Mouse (Mus musculus): ENCODE results near the gene Olfr1491. TPM values are rescaled to one million over a fixed set of nuclear protein-coding genes. Genes with fewer than 3 reads are reported as not detected.

The Olfr1491 gene
- total RNA-seq (2022), result not detected

DNA sequence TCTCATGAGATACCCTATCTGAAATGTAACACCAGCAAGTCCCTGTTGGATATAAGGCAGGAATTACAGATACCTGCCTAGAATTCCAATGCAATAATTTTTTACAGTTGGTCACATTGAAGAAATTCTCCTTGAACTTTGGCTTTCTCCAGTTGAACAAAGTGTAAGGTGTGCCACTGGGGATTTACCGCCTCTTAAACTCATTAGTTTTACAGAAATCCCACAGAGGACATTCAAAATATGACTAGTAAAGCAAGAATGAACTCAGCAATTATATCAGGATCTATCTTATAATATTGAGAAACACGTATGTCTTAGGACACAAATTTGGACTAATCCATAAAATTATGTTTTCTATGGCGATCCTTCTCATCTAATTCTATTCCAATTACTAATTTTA is at the start of gene Olfr1491:
TSS of gene Olfr1491 (plus strand) at position 301 of the 400 bp plus-strand sequence.
- no peak for DNase-seq (ENCODE audit: low spot score in 2 of 2)

DNA sequence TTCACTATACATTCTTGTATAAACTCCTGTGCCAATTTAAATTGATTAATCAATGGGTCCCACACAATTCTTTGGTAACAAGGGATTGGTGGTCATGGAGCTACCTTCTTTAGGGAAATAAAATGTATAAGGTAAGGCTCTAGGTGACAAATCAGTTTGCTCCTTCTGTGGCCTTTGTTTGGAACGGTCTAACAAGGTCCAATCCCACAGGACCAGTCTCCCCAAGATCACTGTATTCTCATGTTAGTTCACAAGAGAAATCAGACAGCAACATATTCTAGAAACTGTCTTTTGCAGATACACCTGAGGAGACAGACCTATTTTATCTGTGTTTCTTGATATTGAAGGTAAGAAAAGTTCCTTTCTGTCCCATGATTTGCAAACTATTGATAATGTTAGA is 46.3 kb upstream of the Olfr1491 start, which contains the start of gene Olfr1490:
TSS of gene Olfr1490 (plus strand) at position 301 of the 400 bp plus-strand sequence.
- DNase-seq (ENCODE audit: low spot score in 2 of 2), result no peak

DNA sequence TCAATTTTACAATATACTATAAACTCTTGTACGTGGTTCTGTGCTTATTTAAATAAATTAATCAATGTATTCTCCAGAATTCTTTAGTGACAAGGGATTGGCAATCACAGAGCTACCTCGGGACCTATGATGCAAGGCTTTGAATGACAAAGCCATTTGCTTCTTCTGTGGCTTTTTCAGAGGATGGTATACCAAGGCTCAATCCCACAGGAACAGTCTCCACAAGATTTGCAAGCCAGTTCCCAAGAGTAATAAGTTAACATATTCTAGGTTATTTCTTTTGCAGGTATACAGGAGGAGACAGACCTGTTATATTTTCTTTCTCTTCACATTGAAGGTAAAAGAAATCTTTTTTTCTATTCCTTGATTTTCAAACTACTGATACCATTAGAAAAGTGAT is 25.9 kb downstream of the Olfr1491 start, which contains the start of gene Olfr1493-ps1:
TSS of gene Olfr1493-ps1 (plus strand) at position 301 of the 400 bp plus-strand sequence.
- DNase-seq (ENCODE audit: low spot score in 2 of 2), result no peak

DNA sequence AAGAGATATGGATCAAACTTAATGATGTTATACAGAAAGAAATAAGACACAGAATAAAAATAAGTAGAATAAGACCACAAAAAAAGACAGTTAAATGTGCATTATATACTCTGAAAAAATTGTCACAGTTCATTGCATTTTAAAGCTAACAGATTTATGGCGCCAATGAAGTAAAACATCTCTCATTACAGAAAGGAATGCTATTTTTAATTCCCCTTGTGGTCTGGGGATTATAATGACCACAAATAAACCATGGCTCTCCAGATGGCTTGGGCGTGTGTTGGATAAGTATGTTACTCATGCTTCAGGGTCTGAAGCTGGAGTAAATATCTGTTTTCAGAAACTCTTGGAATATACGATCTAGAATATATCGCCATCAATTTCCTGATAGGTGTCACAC is 42.4 kb downstream of the Olfr1491 start, which contains the start of gene Olfr1494:
TSS of gene Olfr1494 (plus strand) at position 301 of the 400 bp plus-strand sequence.
- no peak for DNase-seq (ENCODE audit: low spot score in 2 of 2)

- no peak for DNase-seq (ENCODE audit: low spot score in 2 of 2)
Observed at GRCm38 (mm10) chr19:13749366-13749765, 52.3 kb downstream of the Olfr1491 start.

Other genes starting within 250 kb of the Olfr1491 start
- not detected for gene Olfr1472, start 241.2 kb upstream of the Olfr1491 start, total RNA-seq (2022)
- gene Olfr1474, start 227.7 kb upstream of the Olfr1491 start, total RNA-seq (2022), result not detected
- gene Olfr1475, start 217.1 kb upstream of the Olfr1491 start, total RNA-seq (2022), result not detected
- not detected for gene Olfr1477, start 196.7 kb upstream of the Olfr1491 start, total RNA-seq (2022)
- not detected for gene Olfr1480, start 169.4 kb upstream of the Olfr1491 start, total RNA-seq (2022)
- gene Olfr1484, start 113.8 kb upstream of the Olfr1491 start, total RNA-seq (2022), result not detected
- gene Olfr1487, start 79.9 kb upstream of the Olfr1491 start, total RNA-seq (2022), result not detected
- gene Olfr1489, start 65.6 kb upstream of the Olfr1491 start, total RNA-seq (2022), result not detected
- gene Olfr1490, start 46.2 kb upstream of the Olfr1491 start, total RNA-seq (2022), result not detected
- gene Olfr1493-ps1, start 26.0 kb downstream of the Olfr1491 start, total RNA-seq (2022), result not detected
- not detected for gene Olfr1494, start 42.5 kb downstream of the Olfr1491 start, total RNA-seq (2022)
- not detected for gene Olfr1495, start 67.3 kb downstream of the Olfr1491 start, total RNA-seq (2022)
- not detected for gene Olfr1496, start 80.6 kb downstream of the Olfr1491 start, total RNA-seq (2022)
- gene Olfr1497, start 100.9 kb downstream of the Olfr1491 start, total RNA-seq (2022), result not detected
- gene Olfr1499, start 122.2 kb downstream of the Olfr1491 start, total RNA-seq (2022), result not detected
- gene Olfr1500, start 133.2 kb downstream of the Olfr1491 start, total RNA-seq (2022), result not detected
- not detected for gene Olfr1501, start 153.4 kb downstream of the Olfr1491 start, total RNA-seq (2022)
- gene Olfr1502, start 164.5 kb downstream of the Olfr1491 start, total RNA-seq (2022), result not detected
- gene Olfr1504, start 200.7 kb downstream of the Olfr1491 start, total RNA-seq (2022), result not detected
- not detected for gene Olfr1505, start 216.3 kb downstream of the Olfr1491 start, total RNA-seq (2022)